Mouse (Mus musculus): ENCODE measurements around the gene Zbtb7a. TPM values are rescaled to one million over a fixed set of nuclear protein-coding genes. Genes with fewer than 3 reads are reported as not detected.

Zbtb7a gene
- total RNA-seq, 1 experiment from 2014 or later: 28.7 TPM

GRCm38 (mm10) chr10:81200605-81201287 is 65.7 kb downstream of the Zbtb7a start:
- ATAC-seq (ENCODE audit: extremely low read depth, insufficient number of reproducible peaks, low FRiP score, poor library complexity, severe bottlenecking): no peak

- no peak for ATAC-seq (ENCODE audit: extremely low read depth, insufficient number of reproducible peaks, low FRiP score, poor library complexity, severe bottlenecking)
Measured at GRCm38 (mm10) chr10:81201807-81202758, 67.1 kb downstream of the Zbtb7a start, which contains the start of gene Nmrk2. Gene Nmrk2, minus strand, starts transcription at chr10:81202051.

Other genes with a start within 250 kb of the Zbtb7a start
- 15.1 and 23.1 TPM in 2 replicates for gene Timm13, start 234.3 kb upstream of the Zbtb7a start, total RNA-seq (2017)
- 8.0 and 11.8 TPM in 2 replicates for gene Lmnb2, start 217.0 kb upstream of the Zbtb7a start, total RNA-seq (2017)
- 59.9 and 63.2 TPM in 2 replicates for gene Gadd45b, start 205.1 kb upstream of the Zbtb7a start, total RNA-seq (2017)
- gene Gng7, start 120.3 kb upstream of the Zbtb7a start, total RNA-seq (2017): not detected in 2 replicates
- not detected in 2 replicates for gene Diras1, start 109.6 kb upstream of the Zbtb7a start, total RNA-seq (2017)
- gene Slc39a3, start 97.8 kb upstream of the Zbtb7a start, total RNA-seq (2017): 8.6 and 19.5 TPM in 2 replicates
- gene Sgta, start 75.0 kb upstream of the Zbtb7a start, total RNA-seq (2017): 59.2 and 64.5 TPM in 2 replicates
- gene Thop1, start 65.2 kb upstream of the Zbtb7a start, total RNA-seq (2017): 1.5 and 4.5 TPM in 2 replicates
- 0.23 TPM in 1 of 2 replicates, not detected in the other for gene Creb3l3, start 36.3 kb upstream of the Zbtb7a start, total RNA-seq (2017)
- gene Map2k2, start 29.3 kb upstream of the Zbtb7a start, total RNA-seq (2017): 91.5 and 96.6 TPM in 2 replicates
- gene Pias4, start 32.7 kb downstream of the Zbtb7a start, total RNA-seq (2017): 34.5 and 40.5 TPM in 2 replicates
- 1,126 and 1,171 TPM in 2 replicates for gene Eef2, start 41.4 kb downstream of the Zbtb7a start, total RNA-seq (2017)
- gene Dapk3, start 47.8 kb downstream of the Zbtb7a start, total RNA-seq (2017): 47.3 and 52.0 TPM in 2 replicates
- gene 4930442H23Rik, start 48.6 kb downstream of the Zbtb7a start, total RNA-seq (2017): not detected in 2 replicates
- gene Nmrk2, start 66.8 kb downstream of the Zbtb7a start, total RNA-seq (2017): not detected in 2 replicates
- not detected in 2 replicates for gene Atcay, start 95.6 kb downstream of the Zbtb7a start, total RNA-seq (2017)
- gene Zfr2, start 97.9 kb downstream of the Zbtb7a start, total RNA-seq (2017): 1.5 and 1.6 TPM in 2 replicates
- 9.1 and 12.3 TPM in 2 replicates for gene Matk, start 117.7 kb downstream of the Zbtb7a start, total RNA-seq (2017)
- gene Mrpl54, start 131.7 kb downstream of the Zbtb7a start, total RNA-seq (2017): 52.4 and 76.6 TPM in 2 replicates
- gene Apba3, start 131.7 kb downstream of the Zbtb7a start, total RNA-seq (2017): 16.6 and 24.0 TPM in 2 replicates
- gene Tjp3, start 156.4 kb downstream of the Zbtb7a start, total RNA-seq (2017): 7.2 and 13.1 TPM in 2 replicates
- gene Pip5k1c, start 157.7 kb downstream of the Zbtb7a start, total RNA-seq (2017): 98.0 and 112 TPM in 2 replicates
- gene Cactin, start 185.9 kb downstream of the Zbtb7a start, total RNA-seq (2017): 30.1 and 38.4 TPM in 2 replicates
- 4.1 and 5.6 TPM in 2 replicates for gene Tbxa2r, start 193.5 kb downstream of the Zbtb7a start, total RNA-seq (2017)
- gene Gipc3, start 208.0 kb downstream of the Zbtb7a start, total RNA-seq (2017): 0.25 TPM in 1 of 2 replicates, not detected in the other
- gene Hmg20b, start 215.3 kb downstream of the Zbtb7a start, total RNA-seq (2017): 30.3 and 36.5 TPM in 2 replicates
- gene Mfsd12, start 222.3 kb downstream of the Zbtb7a start, total RNA-seq (2017): 2.6 and 2.8 TPM in 2 replicates
- 4.2 and 5.5 TPM in 2 replicates for gene 4930404N11Rik, start 230.6 kb downstream of the Zbtb7a start, total RNA-seq (2017)
- gene Fzr1, start 243.3 kb downstream of the Zbtb7a start, total RNA-seq (2017): 16.5 and 16.8 TPM in 2 replicates
- 11.2 and 16.9 TPM in 2 replicates for gene Dohh, start 249.2 kb downstream of the Zbtb7a start, total RNA-seq (2017)
- 3.1 and 5.6 TPM in 2 replicates for gene Gm48551, start 249.2 kb downstream of the Zbtb7a start, total RNA-seq (2017)